Mouse (Mus musculus): ENCODE measurements around the gene Zbtb8a.
"Not testable (repeated sequence)": the region's sequence is repeated elsewhere in the genome, so short reads cannot be mapped to it uniquely, and the experiment has no call there.

The Zbtb8a gene

DNA sequence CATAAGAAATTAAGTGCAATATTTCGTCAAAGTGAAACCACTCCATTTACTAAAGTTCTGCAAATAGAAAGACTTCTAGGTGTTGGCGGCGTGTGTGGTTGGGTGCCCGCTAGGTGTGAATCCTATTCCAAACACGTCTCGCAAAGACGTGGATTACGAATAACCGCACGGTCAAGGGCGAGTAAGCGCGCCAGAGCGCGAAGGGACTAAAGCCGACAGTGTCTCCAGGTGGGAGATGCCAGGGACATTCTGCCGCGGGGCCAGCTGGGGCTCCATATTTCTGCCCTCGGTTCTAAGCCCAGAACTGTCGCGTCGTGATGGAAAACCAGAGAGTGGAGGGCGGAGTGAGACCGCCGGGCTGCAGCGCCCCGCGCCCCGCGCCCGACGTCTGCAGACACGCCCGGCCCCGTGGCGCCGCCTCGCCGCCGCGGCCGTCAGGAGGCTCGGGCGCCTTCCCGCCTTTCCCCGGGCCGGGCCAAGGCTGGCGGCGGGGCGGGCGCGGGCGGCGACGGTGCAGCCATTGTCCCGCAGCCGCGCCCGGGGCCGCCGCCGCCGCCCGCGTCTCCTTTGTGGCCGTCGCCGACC is 863 bp downstream of the Zbtb8a start:
- DNase-seq (ENCODE audit: low spot score), result peak; percentile 44

- no peak for DNase-seq (ENCODE audit: low spot score)
These were observed 2.1 kb downstream of the Zbtb8a start for GRCm38 (mm10) chr4:129375821-129376220.

DNA sequence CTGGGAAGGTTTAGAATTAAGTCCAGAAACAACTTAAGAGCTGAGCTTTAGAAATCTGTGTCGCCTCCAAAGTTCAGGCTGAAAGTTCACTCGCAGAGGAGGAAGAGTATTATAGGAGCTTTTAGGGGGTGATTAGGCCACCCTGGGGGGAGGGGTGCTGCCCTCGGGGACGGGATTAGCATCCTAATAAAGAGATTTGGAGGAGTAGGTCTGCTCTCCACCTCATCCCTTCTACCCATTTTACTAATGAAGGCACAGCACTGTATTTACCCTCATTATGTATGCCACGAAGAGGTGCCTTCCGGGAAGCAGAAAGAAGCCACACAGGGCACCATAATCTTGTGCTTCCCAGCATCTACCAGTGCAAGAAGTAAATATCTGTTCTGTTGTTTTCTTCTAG is 2.9 kb downstream of the Zbtb8a start:
- no peak for DNase-seq (ENCODE audit: low spot score)

GRCm38 (mm10) chr4:129374219-129374755 is 3.6 kb downstream of the Zbtb8a start:
- no peak for DNase-seq (ENCODE audit: low spot score)

DNA sequence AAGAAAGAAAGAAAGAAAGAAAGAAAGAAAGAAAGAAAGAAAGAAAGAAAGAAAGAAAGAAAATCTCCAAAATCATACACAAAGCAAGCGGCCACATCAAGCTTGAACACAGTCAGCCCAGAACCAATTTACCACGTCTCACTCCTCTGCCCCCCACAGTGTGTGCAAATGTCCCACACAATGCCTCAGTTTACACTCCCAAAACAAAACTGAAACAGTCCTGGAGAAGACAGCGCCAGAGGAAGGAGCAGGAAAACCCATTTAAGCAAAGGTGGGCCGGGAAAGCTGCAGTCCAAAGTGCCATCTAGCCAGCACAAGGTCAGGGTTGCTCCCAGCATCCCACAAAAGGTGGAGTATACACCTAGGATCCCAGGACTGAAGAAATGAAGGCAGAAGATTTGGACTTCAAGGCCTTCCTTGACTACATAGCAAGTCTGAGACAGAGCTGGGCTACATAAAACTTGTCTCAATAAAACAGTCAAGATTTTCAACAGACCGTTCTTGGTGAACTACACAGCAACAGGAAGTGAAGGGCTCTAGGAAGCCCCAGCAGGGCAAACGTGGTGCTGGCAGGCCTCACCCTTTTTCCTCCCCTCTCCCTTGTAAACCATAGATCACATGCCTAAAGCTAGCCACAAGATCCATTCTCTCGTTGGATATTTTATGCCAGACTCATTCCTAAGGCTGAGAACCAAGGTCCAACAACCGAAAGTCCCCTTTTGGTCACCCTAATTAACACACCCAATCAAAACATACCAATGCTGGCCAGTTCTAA is 4.5 kb downstream of the Zbtb8a start:
- peak; percentile 27 for DNase-seq (ENCODE audit: low spot score)

DNA sequence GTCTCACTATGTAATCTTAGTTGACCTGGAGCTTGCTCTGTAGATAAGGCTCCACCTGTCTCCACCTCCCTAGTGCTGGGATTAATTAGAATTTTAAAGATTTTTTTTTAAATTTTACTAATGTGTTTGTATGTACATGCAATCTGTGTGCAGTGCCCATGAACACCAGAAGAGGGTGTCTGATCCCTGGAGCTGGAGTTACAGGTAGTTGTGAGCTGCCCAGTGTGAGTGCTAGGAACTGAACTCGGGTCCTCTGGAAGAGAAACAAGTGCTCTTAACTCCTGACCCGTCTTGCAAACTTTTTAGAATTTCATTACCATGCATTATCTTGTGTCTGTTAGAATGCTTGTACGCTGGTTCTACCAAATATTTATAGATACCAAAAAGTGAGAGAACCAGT is 6.5 kb downstream of the Zbtb8a start:
- no peak for DNase-seq (ENCODE audit: low spot score)

- peak; percentile 53 for DNase-seq (ENCODE audit: low spot score)
These were observed 12.7 kb downstream of the Zbtb8a start for GRCm38 (mm10) chr4:129365224-129365623.

GRCm38 (mm10) chr4:129364379-129364778 is 13.5 kb downstream of the Zbtb8a start:
- DNase-seq (ENCODE audit: low spot score), result peak; percentile 18

DNA sequence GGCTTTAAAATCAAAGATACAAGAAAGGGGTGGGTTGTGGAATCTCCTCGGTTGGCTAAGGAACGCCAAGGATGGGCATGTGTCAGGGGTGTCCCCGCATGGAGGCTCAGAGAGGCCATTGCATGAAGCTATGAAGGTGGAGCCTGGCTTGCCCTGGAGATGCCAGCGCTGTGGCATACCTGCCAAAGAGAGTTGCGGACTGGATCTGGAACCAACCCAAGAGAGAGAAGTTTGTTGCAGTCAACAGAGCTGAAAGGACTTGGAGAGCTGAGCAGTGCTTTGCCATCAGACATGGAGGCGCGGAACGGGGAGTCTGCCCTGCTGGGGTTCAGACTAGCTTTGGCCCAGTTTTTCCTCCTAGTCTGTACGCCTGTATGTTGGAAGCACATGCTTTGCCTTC is 14.5 kb downstream of the Zbtb8a start:
- DNase-seq (ENCODE audit: low spot score), result no peak

DNA sequence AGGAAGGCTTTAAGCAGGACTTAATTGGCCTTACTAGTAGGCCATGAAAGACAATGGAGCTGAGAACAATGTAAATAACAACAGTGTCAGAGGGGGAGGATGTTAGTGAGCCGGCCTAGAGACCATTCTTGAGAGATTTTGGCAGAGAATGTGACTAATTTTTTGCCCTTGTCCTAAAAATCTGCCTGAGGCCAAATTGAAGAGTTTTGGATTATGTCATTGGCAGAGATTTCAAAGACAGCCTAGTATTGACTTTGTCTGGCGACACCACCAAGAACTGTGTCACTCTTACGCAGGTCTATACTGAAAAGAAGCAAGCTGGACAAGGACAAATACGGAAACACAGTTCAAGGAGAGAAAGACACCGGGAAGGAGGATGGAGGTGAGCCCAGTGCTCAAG is 15.1 kb downstream of the Zbtb8a start:
- DNase-seq (ENCODE audit: low spot score), result no peak

GRCm38 (mm10) chr4:129362238-129362637 is 15.7 kb downstream of the Zbtb8a start:
- DNase-seq (ENCODE audit: low spot score), result not testable (repeated sequence)

DNA sequence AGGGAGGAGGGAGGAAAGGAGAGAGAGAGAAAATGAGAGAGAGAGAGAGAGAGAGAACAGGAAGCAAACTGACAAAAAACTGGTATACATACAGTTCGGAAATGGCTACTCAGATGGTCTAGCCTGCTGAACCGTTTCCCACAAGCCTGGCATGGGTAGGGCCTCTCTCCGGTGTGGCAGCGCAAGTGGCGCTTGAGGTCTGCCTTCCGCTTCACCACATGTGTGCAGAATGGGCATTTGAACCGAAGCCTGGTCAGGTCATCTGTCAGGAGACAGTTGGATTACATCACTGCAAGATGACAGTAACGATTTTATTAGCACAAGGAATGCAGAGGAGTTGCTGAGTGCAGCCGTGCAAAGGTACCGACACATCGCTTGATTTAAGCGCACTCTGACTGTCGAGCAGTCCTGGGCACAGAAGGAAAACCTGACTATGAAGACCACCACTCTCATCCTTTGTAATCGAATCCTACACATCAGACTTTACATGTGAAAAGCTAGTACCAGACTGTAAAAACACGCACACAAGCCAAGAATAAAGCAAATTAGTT is 20.2 kb downstream of the Zbtb8a start:
- DNase-seq (ENCODE audit: low spot score), result no peak

- DNase-seq (ENCODE audit: low spot score), result peak; percentile 19
These were observed 23.7 kb downstream of the Zbtb8a start for GRCm38 (mm10) chr4:129354236-129354635.

DNA sequence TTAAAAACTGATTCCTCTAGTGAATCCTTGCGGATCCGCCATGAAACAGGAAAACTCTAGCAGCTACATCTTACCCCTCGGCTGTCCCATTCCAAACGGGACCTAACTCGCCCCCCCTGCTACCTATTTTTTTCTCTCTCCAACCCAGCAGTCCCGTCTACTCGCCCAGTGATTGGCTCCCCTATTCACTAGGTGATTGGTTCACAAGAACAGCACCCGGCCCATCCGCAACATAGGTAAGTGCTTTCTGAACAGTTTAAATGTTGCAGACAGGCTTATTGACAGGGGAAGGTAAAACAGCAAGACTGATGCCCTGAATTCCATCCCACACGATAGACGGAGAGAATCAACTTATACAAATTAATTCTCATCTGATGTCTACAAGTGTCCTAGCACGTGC is 24.7 kb downstream of the Zbtb8a start:
- no peak for DNase-seq (ENCODE audit: low spot score)

GRCm38 (mm10) chr4:129351111-129351510 is 26.8 kb downstream of the Zbtb8a start:
- DNase-seq (ENCODE audit: low spot score), result no peak

- DNase-seq (ENCODE audit: low spot score), result peak; percentile 60
These were observed 27.3 kb downstream of the Zbtb8a start for GRCm38 (mm10) chr4:129350644-129351043.

GRCm38 (mm10) chr4:129346481-129347154 is 31.3 kb downstream of the Zbtb8a start:
- DNase-seq (ENCODE audit: low spot score), result no peak

DNA sequence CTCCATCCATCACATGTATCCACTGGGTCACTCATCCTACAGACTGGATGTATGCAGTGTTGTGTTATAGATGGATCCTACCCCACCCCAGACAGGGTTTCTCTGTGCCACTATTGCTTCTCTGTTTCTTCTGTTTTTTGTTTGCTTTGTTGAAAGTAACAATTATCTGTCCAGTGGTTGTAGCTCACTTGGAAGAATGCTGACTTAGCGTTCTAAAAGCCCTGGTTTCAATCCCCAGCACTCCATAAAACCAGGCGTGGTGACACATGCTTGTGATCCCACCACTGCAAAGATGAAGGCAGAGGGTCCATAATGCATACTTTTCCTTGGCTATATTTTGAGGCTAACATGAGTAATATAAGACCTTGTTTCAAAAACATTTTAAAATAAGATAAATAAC is 35.2 kb downstream of the Zbtb8a start:
- no peak for DNase-seq (ENCODE audit: low spot score)

- no peak for DNase-seq (ENCODE audit: low spot score)
These were observed 36.0 kb downstream of the Zbtb8a start for GRCm38 (mm10) chr4:129341888-129342287.

DNA sequence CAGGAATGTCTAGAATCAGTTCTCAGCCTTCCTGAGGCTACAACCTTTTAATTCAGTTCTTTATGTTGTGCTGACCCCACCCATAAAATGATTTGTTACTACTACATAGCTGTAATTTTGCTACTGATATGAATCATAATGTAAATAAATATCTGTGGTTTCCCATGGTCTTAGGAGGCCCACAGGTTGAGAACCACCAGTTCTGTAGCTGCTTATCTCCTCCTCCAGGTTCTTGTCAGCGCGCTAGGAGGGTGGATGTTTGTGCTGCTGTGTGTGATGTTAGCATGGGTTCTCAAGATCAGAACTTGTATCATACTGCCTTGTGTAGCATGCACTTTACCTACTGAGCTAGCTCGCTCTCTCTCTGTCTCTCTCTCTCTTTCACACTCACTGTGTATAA is 38.2 kb downstream of the Zbtb8a start:
- DNase-seq (ENCODE audit: low spot score), result no peak

DNA sequence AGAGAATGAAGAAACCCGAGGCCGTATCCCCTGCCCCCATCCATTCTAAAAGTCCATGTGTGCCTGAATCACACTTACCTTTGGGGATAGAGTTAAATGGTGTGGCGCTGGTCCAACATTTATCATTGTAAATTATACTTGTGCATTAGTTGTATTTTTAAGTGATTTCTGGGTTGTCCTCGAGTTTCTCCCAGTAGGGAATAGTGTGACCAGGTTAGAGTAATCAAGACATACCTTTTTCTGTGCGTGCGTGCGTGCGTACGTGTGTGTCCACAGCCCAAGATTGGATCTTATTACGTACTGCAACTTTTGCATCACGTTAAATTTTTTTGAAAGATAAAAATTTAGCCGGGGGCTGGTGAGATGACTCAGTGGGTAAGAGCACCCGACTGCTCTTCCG is 41.6 kb downstream of the Zbtb8a start:
- DNase-seq (ENCODE audit: low spot score), result no peak

- DNase-seq (ENCODE audit: low spot score), result peak; percentile 97
These were observed 42.5 kb downstream of the Zbtb8a start, which contains the start of the genes Rbbp4 and Zbtb8os for GRCm38 (mm10) chr4:129335216-129336074. Gene Rbbp4 (minus strand): TSS chr4:129335370. Gene Zbtb8os (plus strand): TSS chr4:129335695.

Measured in T-cell, adult 2 months (primary cell).